Mouse (Mus musculus) lung, postnatal 0 days (tissue): ENCODE data around the gene Lrmda.

Experiments used
- CTCF ChIP-seq: IDR thresholded peaks from 2 replicates; pipeline ENCODE4 v1.5.1; 2016; ENCODE audit warnings: antibody characterized with exemption, mild to moderate bottlenecking
- EP300 ChIP-seq: IDR thresholded peaks from 2 replicates; pipeline ENCODE4 v1.6.1; 2016; ENCODE audit warnings: antibody characterized with exemption, mild to moderate bottlenecking, control low read depth

- TF ChIP-seq CTCF (no peak), EP300 (no peak)
These were observed 27.1 kb upstream of the Lrmda start for GRCm38 (mm10) chr14:21992321-21992885.
